Mouse (Mus musculus) bone marrow macrophage, adult 2 months (primary cell): Measurements from ENCODE around the gene Egfl8.

ENCODE experiments used
- CTCF ChIP-seq: IDR thresholded peaks from 2 replicates; pipeline ENCODE4 v1.5.1; 2012; ENCODE audit warnings: low read depth, mild to moderate bottlenecking, low read length, moderate library complexity
- POLR2A ChIP-seq: IDR thresholded peaks from 2 replicates; pipeline ENCODE4 v1.6.1; 2012; ENCODE audit warnings: mild to moderate bottlenecking, low read depth, low read length, borderline replicate concordance

DNA sequence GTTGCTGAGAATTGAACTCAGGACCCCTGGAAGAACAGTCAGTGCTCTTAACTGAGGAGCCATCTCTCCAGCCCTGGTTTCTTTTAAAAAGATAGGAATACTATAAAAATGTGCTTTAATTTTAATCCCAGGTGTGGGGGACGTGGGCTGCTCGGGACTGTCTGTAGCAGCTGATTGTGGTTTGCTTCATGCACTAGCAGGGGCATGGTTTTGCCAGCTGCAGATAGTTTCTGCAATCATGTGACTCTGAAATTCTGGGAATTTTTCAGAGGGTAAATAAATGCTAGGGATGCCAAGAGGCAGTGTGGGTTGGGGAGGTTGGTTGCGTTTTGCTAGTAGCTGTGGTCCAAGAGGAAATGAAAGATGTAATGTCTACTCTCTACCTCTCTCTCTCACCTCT lies 26.2 kb upstream of the Egfl8 start:
- TF ChIP-seq CTCF (no peak), POLR2A (no peak)
